Mouse (Mus musculus) megakaryocyte, embryonic 14.5 days (primary cell): ENCODE data around the gene Entpd3.

Experiments used
- FLI1 ChIP-seq: IDR thresholded peaks from 2 replicates; pipeline ENCODE4 v1.6.1; 2012; ENCODE audit warnings: low read length, inconsistent platforms, mixed read lengths
- GATA1 ChIP-seq: IDR thresholded peaks from 3 replicates; pipeline ENCODE4 v1.6.1; 2012; ENCODE audit warnings: mixed read lengths, low read length, inconsistent platforms, borderline replicate concordance

- TF ChIP-seq GATA1 (no peak), FLI1 (no peak)
Observed at GRCm38 (mm10) chr9:120530471-120530870, 9.1 kb upstream of the Entpd3 start.
